Mouse (Mus musculus): ENCODE results near the gene Ankfy1. TPM values are rescaled to one million over a fixed set of nuclear protein-coding genes. Genes with fewer than 3 reads are reported as not detected.
"Not testable (repeated sequence)": the region's sequence is repeated elsewhere in the genome, so short reads cannot be mapped to it uniquely, and the experiment has no call there.

The Ankfy1 gene
- polyA plus RNA-seq, 1 experiment from 2014 or later, result 26.9 TPM

GRCm38 (mm10) chr11:72760781-72761180 is 71.0 kb downstream of the Ankfy1 start:
- Histone ChIP-seq H3K9me3 (ENCODE audit: control insufficient read depth, low read length) (no peaks in the 10 kb centered on the region), H3K4me3 (ENCODE audit: low read depth, low read length) (no peak overlapping the region), H3K27ac (replicated peaks; ENCODE audit: low read depth, low read length) (no peak overlapping the region), H3K9ac (ENCODE audit: low read length) (no peak overlapping the region), H3K36me3 (ENCODE audit: control insufficient read depth, insufficient read depth, low read length) (peaks cover 12% of the 10 kb centered on the region), H3K27me3 (ENCODE audit: control insufficient read depth, insufficient read depth, low read length) (no peaks in the 10 kb centered on the region), H3K4me1 (ENCODE audit: control insufficient read depth, insufficient read depth, low read length) (no peaks in the 10 kb centered on the region), H3K4me2 (ENCODE audit: low read depth, severe bottlenecking) (no peak overlapping the region)
- ATAC-seq (ENCODE audit: insufficient number of reproducible peaks, low FRiP score, low TSS enrichment, low read depth), result no peak
- WGBS, result 89% methylated on average over 1 of the region's 1 CpGs
- DNase-seq (ENCODE audit: low spot score), result no peak

DNA sequence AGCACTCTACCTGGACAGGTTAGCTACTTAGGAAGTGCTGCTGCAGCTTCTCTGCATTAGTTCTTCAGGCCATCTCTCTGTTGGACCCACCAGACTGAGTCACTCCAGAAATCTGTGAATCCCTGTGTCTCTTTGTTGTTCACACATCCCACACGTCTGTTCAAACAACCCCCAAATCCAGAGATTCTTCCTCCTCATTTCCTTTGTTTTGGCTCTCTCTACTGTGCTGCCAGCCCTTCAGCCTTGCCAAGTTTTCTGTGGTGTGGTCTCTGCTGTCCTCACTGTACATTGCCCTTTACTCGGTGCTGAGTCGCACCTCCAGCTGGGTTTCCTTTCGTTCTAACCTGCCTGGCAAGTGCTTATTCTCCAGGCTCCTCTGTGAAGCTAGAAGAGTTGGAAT is 74.5 kb downstream of the Ankfy1 start:
- Histone ChIP-seq H3K4me3 (ENCODE audit: low read depth, low read length) (no peak overlapping the region), H3K27ac (replicated peaks; ENCODE audit: low read depth, low read length) (no peak overlapping the region), H3K9ac (ENCODE audit: low read length) (no peak overlapping the region), H3K4me1 (ENCODE audit: control insufficient read depth, insufficient read depth, low read length) (no peaks in the 10 kb centered on the region), H3K27me3 (ENCODE audit: control insufficient read depth, insufficient read depth, low read length) (no peaks in the 10 kb centered on the region), H3K36me3 (ENCODE audit: control insufficient read depth, insufficient read depth, low read length) (peaks cover 2% of the 10 kb centered on the region; the same call in 1 of the 2 replicates), H3K4me2 (ENCODE audit: low read depth, severe bottlenecking) (no peak overlapping the region), H3K9me3 (ENCODE audit: control insufficient read depth, low read length) (no peaks in the 10 kb centered on the region)
- WGBS, result 95% methylated on average over 4 of the region's 4 CpGs
- ATAC-seq (ENCODE audit: insufficient number of reproducible peaks, low FRiP score, low TSS enrichment, low read depth) (no peak), DNase-seq (ENCODE audit: low spot score) (no peak)

GRCm38 (mm10) chr11:72767716-72768115 is 77.9 kb downstream of the Ankfy1 start:
- DNase-seq (ENCODE audit: low spot score) (no peak), ATAC-seq (ENCODE audit: insufficient number of reproducible peaks, low FRiP score, low TSS enrichment, low read depth) (no peak)
- Histone ChIP-seq H3K9ac (ENCODE audit: low read length) (no peak overlapping the region), H3K4me2 (ENCODE audit: low read depth, severe bottlenecking) (no peak overlapping the region), H3K36me3 (ENCODE audit: control insufficient read depth, insufficient read depth, low read length) (0 out of 2 replicates have a peak, but pooled peaks cover 2% of the 10 kb centered on the region), H3K27me3 (ENCODE audit: control insufficient read depth, insufficient read depth, low read length) (no peaks in the 10 kb centered on the region), H3K4me3 (ENCODE audit: low read depth, low read length) (no peak overlapping the region), H3K27ac (replicated peaks; ENCODE audit: low read depth, low read length) (no peak overlapping the region), H3K4me1 (ENCODE audit: control insufficient read depth, insufficient read depth, low read length) (no peaks in the 10 kb centered on the region), H3K9me3 (ENCODE audit: control insufficient read depth, low read length) (no peaks in the 10 kb centered on the region)
- 89% methylated on average over 8 of the region's 8 CpGs for WGBS

DNA sequence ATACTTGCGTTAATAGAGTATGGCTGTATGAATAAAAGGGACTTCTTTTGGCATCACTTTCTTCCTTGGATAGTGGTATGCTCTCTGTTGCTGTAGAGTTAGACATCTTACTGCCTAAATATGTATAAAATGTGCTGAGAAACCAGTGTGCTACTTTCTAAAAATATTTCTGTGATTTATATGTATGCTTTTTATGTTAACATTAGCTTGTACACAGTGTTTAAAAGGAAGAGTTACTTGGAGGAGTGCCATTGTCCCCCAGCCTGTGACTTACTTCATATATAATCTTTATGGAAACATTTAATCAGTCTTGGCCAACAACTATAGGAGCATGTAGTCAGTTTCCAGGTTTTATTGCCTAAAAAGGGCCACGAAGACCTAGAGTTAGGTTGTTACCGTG is 79.3 kb downstream of the Ankfy1 start:
- Histone ChIP-seq H3K27me3 (ENCODE audit: control insufficient read depth, insufficient read depth, low read length) (no peaks in the 10 kb centered on the region), H3K36me3 (ENCODE audit: control insufficient read depth, insufficient read depth, low read length) (no peaks in the 10 kb centered on the region), H3K9ac (ENCODE audit: low read length) (no peak overlapping the region), H3K27ac (replicated peaks; ENCODE audit: low read depth, low read length) (no peak overlapping the region), H3K4me2 (ENCODE audit: low read depth, severe bottlenecking) (no peak overlapping the region), H3K9me3 (ENCODE audit: control insufficient read depth, low read length) (no peaks in the 10 kb centered on the region), H3K4me1 (ENCODE audit: control insufficient read depth, insufficient read depth, low read length) (no peaks in the 10 kb centered on the region), H3K4me3 (ENCODE audit: low read depth, low read length) (no peak overlapping the region)
- WGBS, result 95% methylated on average over 3 of the region's 3 CpGs
- no peak for ATAC-seq (ENCODE audit: insufficient number of reproducible peaks, low FRiP score, low TSS enrichment, low read depth)
- DNase-seq (ENCODE audit: low spot score), result no peak

- no peak for ATAC-seq (ENCODE audit: insufficient number of reproducible peaks, low FRiP score, low TSS enrichment, low read depth)
- no peaks in the 10 kb centered on the region for H3K36me3 ChIP-seq (ENCODE audit: control insufficient read depth, insufficient read depth, low read length)
- no peaks in the 10 kb centered on the region for H3K4me1 ChIP-seq (ENCODE audit: control insufficient read depth, insufficient read depth, low read length)
- no peaks in the 10 kb centered on the region for H3K9me3 ChIP-seq (ENCODE audit: control insufficient read depth, low read length)
- 94% methylated on average over 3 of the region's 3 CpGs for WGBS
- no peak for DNase-seq (ENCODE audit: low spot score)
- H3K4me2 ChIP-seq (ENCODE audit: low read depth, severe bottlenecking), result no peak overlapping the region
- H3K27me3 ChIP-seq (ENCODE audit: control insufficient read depth, insufficient read depth, low read length), result no peaks in the 10 kb centered on the region
- no peak overlapping the region for H3K9ac ChIP-seq (ENCODE audit: low read length)
- no peak overlapping the region for H3K4me3 ChIP-seq (ENCODE audit: low read depth, low read length)
- no peak overlapping the region for H3K27ac ChIP-seq (replicated peaks; ENCODE audit: low read depth, low read length)
Measured at GRCm38 (mm10) chr11:72770324-72770723, 80.5 kb downstream of the Ankfy1 start.

- no peak for ATAC-seq (ENCODE audit: insufficient number of reproducible peaks, low FRiP score, low TSS enrichment, low read depth)
- Histone ChIP-seq H3K4me2 (ENCODE audit: low read depth, severe bottlenecking) (no peak overlapping the region), H3K4me1 (ENCODE audit: control insufficient read depth, insufficient read depth, low read length) (no peaks in the 10 kb centered on the region), H3K9ac (ENCODE audit: low read length) (no peak overlapping the region), H3K4me3 (ENCODE audit: low read depth, low read length) (no peak overlapping the region), H3K27me3 (ENCODE audit: control insufficient read depth, insufficient read depth, low read length) (no peaks in the 10 kb centered on the region), H3K27ac (replicated peaks; ENCODE audit: low read depth, low read length) (no peak overlapping the region), H3K9me3 (ENCODE audit: control insufficient read depth, low read length) (no peaks in the 10 kb centered on the region), H3K36me3 (ENCODE audit: control insufficient read depth, insufficient read depth, low read length) (no peaks in the 10 kb centered on the region)
- 86% methylated on average over 5 of the region's 5 CpGs for WGBS
- no peak for DNase-seq (ENCODE audit: low spot score)
Measured at GRCm38 (mm10) chr11:72770816-72771215, 81.0 kb downstream of the Ankfy1 start.

DNA sequence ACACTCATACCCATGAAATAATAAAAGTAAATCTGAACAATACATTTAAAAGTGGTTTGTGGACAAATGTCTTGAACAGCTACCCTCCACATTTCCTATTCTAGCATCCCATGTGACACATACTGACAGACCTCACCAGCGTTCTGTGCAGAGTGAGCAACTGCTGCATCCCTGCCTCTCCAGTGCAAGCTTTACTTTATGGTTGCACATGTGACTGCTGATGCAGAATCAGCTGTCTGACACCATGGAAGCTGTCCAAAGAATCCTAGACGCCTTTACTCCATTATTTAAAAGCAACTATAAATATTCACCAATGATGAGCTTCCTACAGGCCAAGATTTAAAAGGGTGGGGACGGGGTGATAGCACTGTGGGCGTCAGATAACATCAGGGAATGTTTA is 81.7 kb downstream of the Ankfy1 start:
- 81% methylated on average over 4 of the region's 4 CpGs for WGBS

DNA sequence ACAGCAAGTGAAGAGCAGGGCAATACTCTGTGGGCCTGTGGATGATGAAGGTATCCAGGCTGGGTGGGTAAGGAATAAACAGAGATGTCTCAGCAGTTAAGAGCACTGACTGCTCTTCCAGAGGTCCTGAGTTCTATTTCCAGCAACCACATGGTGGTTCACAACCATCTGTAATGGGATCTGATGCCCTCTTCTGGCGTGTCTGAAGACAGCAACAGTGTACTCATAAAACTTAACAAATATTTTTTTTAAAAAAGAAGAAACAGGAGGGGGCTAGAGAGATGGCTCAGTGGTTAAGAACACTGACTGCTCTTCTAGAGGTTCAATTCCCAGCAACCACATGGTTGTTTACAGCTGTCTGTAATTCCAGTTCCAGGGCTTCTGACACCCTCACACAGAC is 82.8 kb downstream of the Ankfy1 start:
- H3K4me1 ChIP-seq (ENCODE audit: control insufficient read depth, insufficient read depth, low read length); H3K27ac ChIP-seq (replicated peaks; ENCODE audit: low read depth, low read length); H3K4me3 ChIP-seq (ENCODE audit: low read depth, low read length); DNase-seq (ENCODE audit: low spot score); H3K36me3 ChIP-seq (ENCODE audit: control insufficient read depth, insufficient read depth, low read length); H3K4me2 ChIP-seq (ENCODE audit: low read depth, severe bottlenecking); H3K9me3 ChIP-seq (ENCODE audit: control insufficient read depth, low read length); H3K9ac ChIP-seq (ENCODE audit: low read length); ATAC-seq (ENCODE audit: insufficient number of reproducible peaks, low FRiP score, low TSS enrichment, low read depth); H3K27me3 ChIP-seq (ENCODE audit: control insufficient read depth, insufficient read depth, low read length): not testable (repeated sequence)
- whole genome bisulfite sequencing, result 41% methylated on average over 1 of the region's 1 CpGs

More for the DNA sequence above, 81.7 kb downstream of the Ankfy1 start:
- Histone ChIP-seq H3K4me3 (ENCODE audit: low read depth, low read length) (no peak overlapping the region), H3K4me1 (ENCODE audit: control insufficient read depth, insufficient read depth, low read length) (no peaks in the 10 kb centered on the region), H3K9me3 (ENCODE audit: control insufficient read depth, low read length) (no peaks in the 10 kb centered on the region), H3K36me3 (ENCODE audit: control insufficient read depth, insufficient read depth, low read length) (no peaks in the 10 kb centered on the region), H3K4me2 (ENCODE audit: low read depth, severe bottlenecking) (no peak overlapping the region), H3K27me3 (ENCODE audit: control insufficient read depth, insufficient read depth, low read length) (no peaks in the 10 kb centered on the region), H3K9ac (ENCODE audit: low read length) (no peak overlapping the region), H3K27ac (replicated peaks; ENCODE audit: low read depth, low read length) (no peak overlapping the region)
- DNase-seq (ENCODE audit: low spot score) (no peak), ATAC-seq (ENCODE audit: insufficient number of reproducible peaks, low FRiP score, low TSS enrichment, low read depth) (no peak)

- no peak for ATAC-seq (ENCODE audit: insufficient number of reproducible peaks, low FRiP score, low TSS enrichment, low read depth)
- H3K27me3 ChIP-seq (ENCODE audit: control insufficient read depth, insufficient read depth, low read length), result no peaks in the 10 kb centered on the region
- H3K27ac ChIP-seq (replicated peaks; ENCODE audit: low read depth, low read length), result no peak overlapping the region
Measured at GRCm38 (mm10) chr11:72778957-72779356, 89.2 kb downstream of the Ankfy1 start.

More at GRCm38 (mm10) chr11:72778957-72779356, 89.2 kb downstream of the Ankfy1 start:
- no peak overlapping the region for H3K9ac ChIP-seq (ENCODE audit: low read length)
- H3K4me2 ChIP-seq (ENCODE audit: low read depth, severe bottlenecking), result no peak overlapping the region
- no peak overlapping the region for H3K4me3 ChIP-seq (ENCODE audit: low read depth, low read length)
- no peaks in the 10 kb centered on the region for H3K9me3 ChIP-seq (ENCODE audit: control insufficient read depth, low read length)
- H3K4me1 ChIP-seq (ENCODE audit: control insufficient read depth, insufficient read depth, low read length), result no peaks in the 10 kb centered on the region
- no peaks in the 10 kb centered on the region for H3K36me3 ChIP-seq (ENCODE audit: control insufficient read depth, insufficient read depth, low read length)
- no peak for DNase-seq (ENCODE audit: low spot score)
